Mouse (Mus musculus) spleen, adult 2 months (tissue): ENCODE measurements around the gene Mpv17l2. TPM values are rescaled to one million over a fixed set of nuclear protein-coding genes. Genes with fewer than 3 reads are reported as not detected.

Source experiments
- DNase-seq, 2 experiments: peaks; one replicate each; pipeline versions ENCODE4 v3.0.0 to v3.0.0-alpha.2; 2012 to 2021; ENCODE audit warnings: low spot score in 2 of 2, low read depth in 1 of 2
- H3K27ac ChIP-seq: fragments of 200-500 bp; 2 replicates; pipeline ENCODE4 v1.5.1; 2012; ENCODE audit warnings: low read length, inconsistent platforms; ENCODE audit not compliant: insufficient read depth
- H3K27me3 ChIP-seq: fragments of 200-500 bp; 2 replicates; pipeline ENCODE4 v1.6.1; 2012; ENCODE audit warnings: mild to moderate bottlenecking, moderate library complexity, low read length, inconsistent platforms; ENCODE audit not compliant: control insufficient read depth, insufficient read depth
- H3K36me3 ChIP-seq: fragments of 200-500 bp; 2 replicates; pipeline ENCODE4 v1.6.1; 2012; ENCODE audit warnings: mild to moderate bottlenecking, low read length, inconsistent platforms; ENCODE audit not compliant: control insufficient read depth, insufficient read depth
- H3K4me1 ChIP-seq: fragments of 200-500 bp; 2 replicates; pipeline ENCODE4 v1.6.1; 2011; ENCODE audit warnings: inconsistent platforms; ENCODE audit not compliant: control insufficient read depth, insufficient read depth, insufficient read length
- H3K4me3 ChIP-seq: fragments of 200-500 bp; 2 replicates; pipeline ENCODE4 v1.5.1; 2011; ENCODE audit warnings: mild to moderate bottlenecking, inconsistent platforms; ENCODE audit not compliant: insufficient read depth, insufficient read length; ENCODE audit errors: extremely low read depth
- CTCF ChIP-seq: fragments of 200-500 bp; IDR thresholded peaks from 2 replicates; pipeline ENCODE4 v1.5.1; 2011; ENCODE audit warnings: mild to moderate bottlenecking, inconsistent platforms; ENCODE audit not compliant: insufficient read depth, insufficient read length, insufficient replicate concordance; ENCODE audit errors: extremely low read depth
- POLR2A ChIP-seq: fragments of 200-500 bp; IDR thresholded peaks from 2 replicates; pipeline ENCODE4 v1.6.1; 2011; ENCODE audit warnings: low read depth, low read length, inconsistent platforms
- WGBS: fragments of 180-500 bp; shearing (Covaris S2); methylation state at CpG from one replicate; pipeline ENCODE4 v1.1.7; 2018; 5-methylcytosine and 5-hydroxymethylcytosine counted together
- polyA plus RNA-seq: library from polyadenylated mRNA; depleted of rRNA; stranded (reverse); fragments of >200 nt; gene quantifications from 2 replicates; pipeline ENCODE4 v1.2.3, GENCODE M21; 2012

The Mpv17l2 gene
- polyA plus RNA-seq, 1 experiment, result 37.3 TPM

- H3K36me3 ChIP-seq, result peaks cover 29% of the 10 kb centered on the region
- peak; percentile 53; the same call in 1 of the 2 replicates for TF ChIP-seq POLR2A
- TF ChIP-seq CTCF, result no peak
- peaks cover 12% of the 10 kb centered on the region for H3K4me1 ChIP-seq
- DNase-seq, result peak; percentile 92 to 96
- peak within 1 kb of the TSS; percentile 62 for H3K4me3 ChIP-seq
- peak within 1 kb of the TSS; percentile 94 for H3K27ac ChIP-seq
- H3K27me3 ChIP-seq, result no peaks in the 10 kb centered on the region
- WGBS, result under 1% methylated on average over 93 of the region's 94 CpGs
Observed at GRCm38 (mm10) chr8:70776496-70777444, 16.0 kb upstream of the Mpv17l2 start, which contains the start of gene Pik3r2. Pik3r2 (minus strand) TSS chr8:70776713.

- DNase-seq, result no peak
- Histone ChIP-seq H3K27ac (peak overlapping the region; percentile 57; the same call in 1 of the 2 replicates), H3K4me1 (peaks cover 12% of the 10 kb centered on the region), H3K27me3 (no peaks in the 10 kb centered on the region), H3K4me3 (peak overlapping the region; percentile 62), H3K36me3 (peaks cover 22% of the 10 kb centered on the region)
- TF ChIP-seq CTCF, result no peak
- TF ChIP-seq POLR2A, result no peak
- 3% methylated on average over 32 of the region's 34 CpGs for WGBS
Observed at GRCm38 (mm10) chr8:70775851-70776495, 15.2 kb upstream of the Mpv17l2 start.

GRCm38 (mm10) chr8:70775227-70775626, 14.5 kb upstream of the Mpv17l2 start:
- Histone ChIP-seq H3K27ac (no peak overlapping the region), H3K4me1 (peaks cover 12% of the 10 kb centered on the region), H3K36me3 (peaks cover 15% of the 10 kb centered on the region), H3K4me3 (no peak overlapping the region), H3K27me3 (no peaks in the 10 kb centered on the region)
- WGBS, result 87% methylated on average over 5 of the region's 5 CpGs
- no peak for DNase-seq
- TF ChIP-seq POLR2A (no peak), CTCF (no peak)

GRCm38 (mm10) chr8:70774740-70775139, 14.0 kb upstream of the Mpv17l2 start:
- no peak overlapping the region for H3K27ac ChIP-seq
- no peak for DNase-seq
- no peaks in the 10 kb centered on the region for H3K27me3 ChIP-seq
- no peak for TF ChIP-seq POLR2A
- no peak for TF ChIP-seq CTCF
- H3K36me3 ChIP-seq, result peaks cover 10% of the 10 kb centered on the region
- WGBS, result 88% methylated on average over 18 of the region's 18 CpGs
- H3K4me3 ChIP-seq, result no peak overlapping the region
- peaks cover 12% of the 10 kb centered on the region for H3K4me1 ChIP-seq

GRCm38 (mm10) chr8:70773833-70774232, 13.1 kb upstream of the Mpv17l2 start:
- Histone ChIP-seq H3K27ac (no peak overlapping the region; the same call in 1 of the 2 replicates), H3K27me3 (no peaks in the 10 kb centered on the region), H3K4me3 (no peak overlapping the region), H3K36me3 (peaks cover 1% of the 10 kb centered on the region; the same call in 1 of the 2 replicates), H3K4me1 (peaks cover 17% of the 10 kb centered on the region)
- DNase-seq, result no peak
- TF ChIP-seq POLR2A (no peak), CTCF (no peak)
- WGBS, result 66% methylated on average over 9 of the region's 9 CpGs

- Histone ChIP-seq H3K36me3 (peaks cover 1% of the 10 kb centered on the region; the same call in 1 of the 2 replicates), H3K27me3 (no peaks in the 10 kb centered on the region), H3K4me3 (no peak overlapping the region), H3K27ac (no peak overlapping the region), H3K4me1 (peaks cover 21% of the 10 kb centered on the region)
- TF ChIP-seq CTCF, result no peak
- no peak for TF ChIP-seq POLR2A
- 88% methylated on average over 5 of the region's 5 CpGs for WGBS
- no peak for DNase-seq
Observed at GRCm38 (mm10) chr8:70773410-70773809, 12.7 kb upstream of the Mpv17l2 start.

- TF ChIP-seq POLR2A (no peak), CTCF (no peak)
- Histone ChIP-seq H3K4me3 (no peak overlapping the region), H3K4me1 (peaks cover 24% of the 10 kb centered on the region), H3K27me3 (no peaks in the 10 kb centered on the region), H3K27ac (no peak overlapping the region), H3K36me3 (peaks cover 1% of the 10 kb centered on the region; the same call in 1 of the 2 replicates)
- no peak for DNase-seq
- WGBS, result 93% methylated on average over 9 of the region's 9 CpGs
Observed at GRCm38 (mm10) chr8:70772890-70773289, 12.1 kb upstream of the Mpv17l2 start.
